Mouse (Mus musculus) small intestine, adult 2 months (tissue): ENCODE results near the gene Col4a2. TPM values are rescaled to one million over a fixed set of nuclear protein-coding genes. Genes with fewer than 3 reads are reported as not detected.
A peak's percentile ranks its signal among the peaks of the same experiment; 100 is the strongest.

Experiments
- H3K27ac ChIP-seq: fragments of 200-500 bp; 2 replicates; pipeline ENCODE4 v1.5.1; 2012; ENCODE audit warnings: low read depth, low read length, control low read depth, inconsistent platforms; ENCODE audit not compliant: insufficient read depth
- H3K27me3 ChIP-seq: fragments of 200-500 bp; 2 replicates; pipeline ENCODE4 v1.6.1; 2012; ENCODE audit warnings: mild to moderate bottlenecking, moderate library complexity, low read length, inconsistent platforms; ENCODE audit not compliant: control insufficient read depth, insufficient read depth
- H3K36me3 ChIP-seq: fragments of 200-500 bp; 2 replicates; pipeline ENCODE4 v1.6.1; 2012; ENCODE audit warnings: mild to moderate bottlenecking, low read length, control low read depth, inconsistent platforms; ENCODE audit not compliant: control insufficient read depth, insufficient read depth
- H3K4me1 ChIP-seq: fragments of 200-500 bp; 2 replicates; pipeline ENCODE4 v1.6.1; 2012; ENCODE audit warnings: low read length, inconsistent platforms, mixed read lengths; ENCODE audit not compliant: control insufficient read depth, insufficient read depth, insufficient read length
- H3K4me3 ChIP-seq: fragments of 200-500 bp; 2 replicates; pipeline ENCODE4 v1.5.1; 2012; ENCODE audit warnings: low read depth, mild to moderate bottlenecking, control low read depth, inconsistent platforms, low read length, moderate library complexity
- CTCF ChIP-seq: fragments of 200-500 bp; IDR thresholded peaks from 2 replicates; pipeline ENCODE4 v1.5.1; 2012; ENCODE audit warnings: low read depth, mild to moderate bottlenecking, control low read depth, inconsistent platforms, low read length, moderate library complexity, mixed read lengths; ENCODE audit not compliant: insufficient replicate concordance, insufficient read length; ENCODE audit errors: extremely low read depth
- POLR2A ChIP-seq: fragments of 200-500 bp; IDR thresholded peaks from 2 replicates; pipeline ENCODE4 v1.6.1; 2012; ENCODE audit warnings: low read depth, mild to moderate bottlenecking, control low read depth, inconsistent platforms, low read length, moderate library complexity
- WGBS: fragments of 180-500 bp; shearing (Covaris S2); methylation state at CpG from one replicate; pipeline ENCODE4 v1.1.7; 2018; 5-methylcytosine and 5-hydroxymethylcytosine counted together
- polyA plus RNA-seq: library from polyadenylated mRNA; depleted of rRNA; stranded (reverse); fragments of >200 nt; gene quantifications from 2 replicates; pipeline ENCODE4 v1.2.3, GENCODE M21; 2012

Gene Col4a2
- polyA plus RNA-seq, 1 experiment, result 35.6 TPM

DNA sequence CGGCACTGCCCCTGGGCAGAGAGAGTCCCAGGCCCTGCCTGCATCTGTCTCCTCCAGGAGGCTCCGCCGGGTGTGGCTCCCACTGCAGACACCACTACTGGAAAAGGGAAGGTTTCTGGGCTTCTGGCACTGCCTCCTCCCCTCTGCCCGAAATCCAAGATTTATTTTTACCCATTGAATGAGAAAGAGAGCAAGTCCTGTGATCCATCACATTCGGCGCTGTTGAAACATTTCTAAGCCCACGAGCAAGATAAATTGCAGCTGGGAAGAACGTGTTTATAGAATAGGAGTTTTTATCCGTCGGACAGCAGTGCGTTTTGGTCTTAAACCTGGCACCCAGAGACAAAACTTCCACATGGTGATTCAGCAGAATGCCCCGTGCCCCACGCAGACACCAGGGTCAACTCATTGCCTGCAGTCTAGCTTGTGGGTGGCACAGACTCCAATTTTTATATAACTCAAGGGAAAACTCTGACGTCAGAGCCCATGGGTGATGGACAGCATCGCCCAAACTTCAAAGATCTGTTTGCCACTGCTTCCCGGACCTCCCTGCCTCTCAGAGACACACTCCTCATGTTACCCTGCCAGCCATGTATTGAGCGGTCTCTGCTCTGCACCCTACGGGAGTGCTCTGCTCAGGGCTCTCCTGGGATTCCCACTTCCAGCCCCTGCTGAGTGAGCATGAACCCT is 63.3 kb downstream of the Col4a2 start:
- Histone ChIP-seq H3K4me3 (no peak overlapping the region), H3K27ac (peak overlapping the region; percentile 33), H3K4me1 (peaks cover 4% of the 10 kb centered on the region; the same call in 1 of the 2 replicates), H3K27me3 (no peaks in the 10 kb centered on the region), H3K36me3 (no peaks in the 10 kb centered on the region)
- 65% methylated on average over 18 of the region's 18 CpGs for WGBS
- TF ChIP-seq POLR2A (no peak), CTCF (no peak)

DNA sequence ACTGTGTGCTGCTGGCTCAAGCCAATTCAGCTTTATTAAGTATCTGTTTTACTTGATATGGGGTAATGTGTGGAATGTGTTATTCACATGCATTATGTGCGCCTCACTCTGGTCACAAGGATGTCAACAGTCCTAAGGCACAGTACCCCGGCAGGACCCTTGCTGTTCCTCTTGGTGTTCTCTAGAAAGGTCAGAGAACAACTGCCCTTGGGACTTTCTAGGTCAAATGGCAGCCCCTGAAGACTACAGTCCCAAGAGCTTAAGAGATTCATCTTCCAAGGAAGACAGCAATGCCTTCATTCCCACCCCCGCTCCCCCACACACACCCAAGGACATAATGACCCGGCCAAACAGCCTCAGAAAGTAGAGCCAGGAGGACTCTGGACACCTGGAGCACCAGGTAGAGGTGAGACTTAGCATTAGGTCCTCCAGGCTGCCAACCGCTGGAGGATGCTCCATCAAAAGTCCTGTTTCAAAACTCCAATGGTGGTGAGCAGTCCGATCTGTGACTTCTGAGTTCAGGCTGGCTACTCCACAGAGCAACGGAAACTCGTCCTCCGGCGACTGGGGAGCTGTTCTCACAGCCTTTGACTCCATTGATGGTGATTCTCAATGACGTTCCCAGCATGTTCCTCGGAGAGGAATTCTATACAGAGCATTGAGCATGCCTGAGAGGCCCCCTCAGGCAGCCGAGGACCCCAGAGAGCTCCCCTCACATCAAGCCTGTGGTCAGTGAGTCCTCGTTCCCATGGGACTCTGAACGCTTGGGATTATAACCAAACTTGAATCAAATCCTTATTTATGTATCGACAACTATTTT is 65.0 kb downstream of the Col4a2 start:
- Histone ChIP-seq H3K36me3 (no peaks in the 10 kb centered on the region), H3K4me3 (no peak overlapping the region), H3K27ac (no peak overlapping the region), H3K4me1 (peaks cover 4% of the 10 kb centered on the region; the same call in 1 of the 2 replicates), H3K27me3 (no peaks in the 10 kb centered on the region)
- TF ChIP-seq CTCF (no peak), POLR2A (no peak)
- 81% methylated on average over 16 of the region's 16 CpGs for WGBS

DNA sequence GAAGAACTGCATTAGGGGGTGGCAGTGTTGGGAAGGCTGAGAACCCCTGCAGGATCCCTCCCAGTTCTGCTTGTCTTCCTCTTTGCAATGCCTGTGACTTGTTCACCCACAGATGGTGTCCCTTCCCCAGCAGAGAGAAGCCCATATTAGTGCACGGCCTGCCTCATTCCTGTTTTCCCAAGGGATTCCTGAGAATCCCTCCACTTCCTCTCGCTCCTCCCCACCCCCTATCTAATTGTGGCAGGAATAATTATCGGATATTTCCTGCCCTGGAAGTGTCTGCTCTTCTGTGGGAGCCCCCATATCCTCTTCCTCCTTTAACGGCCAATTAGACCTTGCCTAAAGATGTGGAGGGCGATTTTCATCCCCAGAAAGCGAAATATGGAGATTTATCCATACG is 67.0 kb downstream of the Col4a2 start:
- Histone ChIP-seq H3K36me3 (no peaks in the 10 kb centered on the region), H3K4me3 (no peak overlapping the region), H3K4me1 (peaks cover 4% of the 10 kb centered on the region; the same call in 1 of the 2 replicates), H3K27me3 (no peaks in the 10 kb centered on the region), H3K27ac (no peak overlapping the region)
- TF ChIP-seq CTCF (no peak), POLR2A (no peak)
- 71% methylated on average over 7 of the region's 7 CpGs for WGBS

DNA sequence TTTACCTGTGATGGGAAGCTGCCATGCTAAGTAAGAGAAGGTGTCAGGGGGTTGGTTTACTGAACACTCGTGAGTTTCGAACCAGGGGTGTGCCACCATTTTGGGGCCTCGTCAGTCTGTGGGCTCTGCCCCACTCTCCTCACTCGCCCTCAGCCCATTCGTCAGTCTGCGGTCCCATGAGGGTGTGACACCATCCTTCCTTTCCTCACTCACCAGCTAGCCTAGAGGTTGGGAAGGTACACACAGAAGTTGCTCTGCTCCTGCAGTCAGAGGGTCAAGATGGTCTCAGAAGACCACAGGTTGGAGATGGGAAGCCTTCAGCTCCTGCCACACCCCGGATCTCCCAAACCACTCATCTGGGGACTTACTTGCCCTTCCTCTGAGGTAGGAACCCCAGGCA is 68.9 kb downstream of the Col4a2 start:
- no peak overlapping the region for H3K4me3 ChIP-seq
- no peak for TF ChIP-seq CTCF
- no peak for TF ChIP-seq POLR2A
- no peaks in the 10 kb centered on the region for H3K36me3 ChIP-seq
- H3K27me3 ChIP-seq, result no peaks in the 10 kb centered on the region
- 84% methylated on average over 7 of the region's 7 CpGs for WGBS
- no peaks in the 10 kb centered on the region for H3K4me1 ChIP-seq
- H3K27ac ChIP-seq, result peak overlapping the region; percentile 49

DNA sequence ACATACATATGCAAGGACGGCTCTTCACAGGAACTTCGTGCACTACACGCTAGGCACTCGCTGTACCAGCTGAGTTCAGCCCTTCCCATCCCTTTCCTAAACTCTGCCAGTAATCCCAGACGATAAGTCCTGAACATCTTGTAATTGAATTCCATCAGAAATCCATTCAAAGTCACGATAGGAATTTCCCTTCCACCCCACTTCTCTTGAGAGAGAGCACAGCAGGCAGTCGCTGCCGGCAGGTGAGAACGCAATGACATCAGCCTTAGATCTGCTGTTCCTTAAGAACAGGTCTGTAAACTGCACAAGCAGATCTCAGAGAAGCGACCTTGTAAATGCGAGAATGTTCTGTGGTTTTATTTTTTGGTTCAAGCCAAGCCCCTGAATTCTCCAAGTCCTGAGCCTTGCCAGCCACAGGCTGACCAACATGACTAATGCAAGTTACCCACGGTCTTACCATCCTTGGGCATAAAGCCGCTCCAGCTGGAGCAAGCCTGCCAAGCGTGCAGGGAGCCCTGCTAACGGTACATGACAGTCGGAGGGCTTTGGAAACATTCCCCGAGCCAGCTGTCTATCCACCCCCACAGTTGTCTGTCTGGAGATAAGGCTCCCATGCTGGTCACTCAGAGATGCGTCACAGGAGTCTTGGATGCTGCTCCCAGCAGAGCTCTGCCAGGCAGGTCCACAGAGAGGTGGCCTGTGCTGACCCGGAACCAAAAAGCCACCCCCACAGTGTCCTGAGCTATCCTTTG is 69.6 kb downstream of the Col4a2 start:
- H3K36me3 ChIP-seq, result no peaks in the 10 kb centered on the region
- H3K27ac ChIP-seq, result peak overlapping the region; percentile 49
- H3K4me1 ChIP-seq, result 0 out of 2 replicates have a peak, but pooled peaks cover 1% of the 10 kb centered on the region
- WGBS, result 64% methylated on average over 19 of the region's 19 CpGs
- TF ChIP-seq CTCF (no peak), POLR2A (no peak)
- H3K4me3 ChIP-seq, result no peak overlapping the region
- no peaks in the 10 kb centered on the region for H3K27me3 ChIP-seq

DNA sequence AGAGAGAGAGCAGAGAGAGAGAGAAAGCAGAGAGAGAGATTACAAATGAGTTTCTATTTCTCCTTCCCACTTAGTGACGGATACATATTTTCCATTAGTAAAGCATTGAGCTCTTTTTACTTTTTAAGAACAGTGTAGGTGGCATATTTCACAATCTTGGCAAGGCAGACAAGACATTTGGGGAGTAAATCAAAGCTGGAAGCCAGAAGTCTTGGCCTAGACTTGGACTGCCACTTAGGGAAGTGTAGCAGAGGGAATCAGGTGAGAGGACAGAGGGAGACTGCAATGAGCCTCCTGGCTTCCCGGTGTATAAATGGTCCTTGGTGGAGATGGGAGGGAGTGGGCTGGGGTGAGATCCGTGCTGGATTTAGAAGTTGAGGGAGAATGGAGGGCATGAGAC is 70.3 kb downstream of the Col4a2 start:
- Histone ChIP-seq H3K4me3 (no peak overlapping the region), H3K4me1 (0 out of 2 replicates have a peak, but pooled peaks cover 1% of the 10 kb centered on the region), H3K27ac (peak overlapping the region; percentile 49; the same call in 1 of the 2 replicates), H3K27me3 (no peaks in the 10 kb centered on the region), H3K36me3 (no peaks in the 10 kb centered on the region)
- 63% methylated on average over 3 of the region's 3 CpGs for WGBS
- TF ChIP-seq POLR2A (no peak), CTCF (no peak)
